Mouse (Mus musculus) forebrain, postnatal 0 days (tissue): ENCODE measurements around the gene Mga. TPM values are rescaled to one million over a fixed set of nuclear protein-coding genes. Genes with fewer than 3 reads are reported as not detected.

Source experiments
- ATAC-seq: fragments of 200-750 bp; cut with Nextera tagmentation; 2 replicates; pipeline ENCODE4 v1.8.0; 2017; ENCODE audit warnings: mild to moderate bottlenecking, moderate library complexity
- DNase-seq: peaks from one replicate; pipeline ENCODE4 v3.0.0-alpha.2; 2015
- H3K27ac ChIP-seq: fragments of 300-500 bp; sonication (generic); 2 replicates; pipeline ENCODE4 v1.5.1; 2014; ENCODE audit warnings: low read depth, mild to moderate bottlenecking, antibody characterized with exemption, low read length, moderate library complexity, mixed read lengths
- H3K27me3 ChIP-seq: fragments of 300-500 bp; sonication (generic); 2 replicates; pipeline ENCODE4 v1.6.1; 2014; ENCODE audit warnings: mild to moderate bottlenecking, low read length, mixed read lengths; ENCODE audit not compliant: insufficient read depth
- H3K36me3 ChIP-seq: fragments of 300-500 bp; sonication (generic); 2 replicates; pipeline ENCODE4 v1.6.1; 2014; ENCODE audit warnings: mild to moderate bottlenecking, moderate library complexity; ENCODE audit not compliant: insufficient read depth
- H3K4me1 ChIP-seq: fragments of 300-500 bp; sonication (generic); 2 replicates; pipeline ENCODE4 v1.6.1; 2014; ENCODE audit warnings: antibody characterized with exemption; ENCODE audit not compliant: insufficient read depth
- H3K4me2 ChIP-seq: fragments of 300-500 bp; sonication (generic); 2 replicates; pipeline ENCODE4 v1.6.1; 2014; ENCODE audit warnings: low read depth, mild to moderate bottlenecking, moderate library complexity
- H3K4me3 ChIP-seq: fragments of 300-500 bp; sonication (generic); 2 replicates; pipeline ENCODE4 v1.5.1; 2014; ENCODE audit warnings: low read depth, low read length, mixed read lengths
- H3K9ac ChIP-seq: fragments of 300-500 bp; sonication (generic); 2 replicates; pipeline ENCODE4 v1.6.1; 2014; ENCODE audit warnings: mild to moderate bottlenecking
- H3K9me3 ChIP-seq: fragments of 300-500 bp; sonication (generic); 2 replicates; pipeline ENCODE4 v1.6.1; 2016; ENCODE audit warnings: low read length
- CTCF ChIP-seq: sonication (generic); IDR thresholded peaks from 2 replicates; pipeline ENCODE4 v1.5.1; 2016; ENCODE audit warnings: antibody characterized with exemption, control low read depth, low read depth
- WGBS: fragments of 180-500 bp; shearing (Covaris S2); extraction: QIAGEN DNeasy Blood & Tissue Kit; methylation state at CpG from one replicate; pipeline ENCODE4 v1.1.7; 2014; 5-methylcytosine and 5-hydroxymethylcytosine counted together
- microRNA-seq, 2 experiments: library from miRNA; unstranded; fragments of <30 nt; microRNA quantifications; one replicate each; pipeline ENCODE4; 2016
- polyA plus RNA-seq: library from polyadenylated mRNA; unstranded; fragments of >200 nt; fragmentation: Nextera tagmentation; extraction: Ambion mirVana; gene quantifications from 2 replicates; pipeline ENCODE4 v1.2.1, GENCODE M21; 2015
- total RNA-seq: library from RNA; depleted of rRNA; stranded (reverse); fragments of >200 nt; gene quantifications from 2 replicates; pipeline ENCODE4 v1.2.3, GENCODE M21; 2014; rRNA removed

The Mga gene
- total and polyA plus RNA-seq, 2 experiments from 2014 or later, result 11.4 to 69.7 TPM

- DNase-seq (no peak), ATAC-seq (no peak; the same call in 1 of the 2 replicates)
- TF ChIP-seq CTCF, result no peak
- no peaks in the 10 kb centered on the region for H3K4me1 ChIP-seq
- H3K4me2 ChIP-seq, result no peak overlapping the region
- H3K27ac ChIP-seq, result no peak overlapping the region
- 79% methylated on average over 4 of the region's 4 CpGs for WGBS
- H3K27me3 ChIP-seq, result no peaks in the 10 kb centered on the region
- H3K36me3 ChIP-seq, result peaks cover 16% of the 10 kb centered on the region
- H3K9ac ChIP-seq, result no peak overlapping the region
- no peak overlapping the region for H3K4me3 ChIP-seq
- H3K9me3 ChIP-seq, result no peaks in the 10 kb centered on the region
Measured at GRCm38 (mm10) chr2:120008672-120009071, 111.6 kb downstream of the Mga start.

GRCm38 (mm10) chr2:120011462-120012200, 114.6 kb downstream of the Mga start:
- DNase-seq (peak; percentile 78), ATAC-seq (peak; percentile 76)
- WGBS, result 83% methylated on average over 8 of the region's 8 CpGs
- no peak overlapping the region for H3K4me3 ChIP-seq
- no peak overlapping the region for H3K9ac ChIP-seq
- H3K9me3 ChIP-seq, result no peaks in the 10 kb centered on the region
- peaks cover 26% of the 10 kb centered on the region for H3K36me3 ChIP-seq
- H3K4me2 ChIP-seq, result no peak overlapping the region
- H3K4me1 ChIP-seq, result no peaks in the 10 kb centered on the region
- H3K27ac ChIP-seq, result no peak overlapping the region
- TF ChIP-seq CTCF, result peak; percentile 77
- no peaks in the 10 kb centered on the region for H3K27me3 ChIP-seq

- no peak for ATAC-seq
- H3K27ac ChIP-seq, result no peak overlapping the region
- no peaks in the 10 kb centered on the region for H3K4me1 ChIP-seq
- H3K4me2 ChIP-seq, result no peak overlapping the region
- DNase-seq, result no peak
- WGBS, result 93% methylated on average over 13 of the region's 13 CpGs
- no peak overlapping the region for H3K9ac ChIP-seq
- H3K4me3 ChIP-seq, result no peak overlapping the region
- H3K9me3 ChIP-seq, result no peaks in the 10 kb centered on the region
- peaks cover 36% of the 10 kb centered on the region for H3K36me3 ChIP-seq
- TF ChIP-seq CTCF, result no peak
- H3K27me3 ChIP-seq, result no peaks in the 10 kb centered on the region
Measured at GRCm38 (mm10) chr2:120012924-120013323, 115.9 kb downstream of the Mga start.

- no peak overlapping the region for H3K4me3 ChIP-seq
- no peak overlapping the region for H3K4me2 ChIP-seq
- H3K36me3 ChIP-seq, result peaks cover 44% of the 10 kb centered on the region
- no peak overlapping the region for H3K27ac ChIP-seq
- DNase-seq, result no peak
- no peaks in the 10 kb centered on the region for H3K9me3 ChIP-seq
- TF ChIP-seq CTCF, result no peak
- no peaks in the 10 kb centered on the region for H3K27me3 ChIP-seq
- no peak overlapping the region for H3K9ac ChIP-seq
- 95% methylated on average over 2 of the region's 2 CpGs for WGBS
- no peak for ATAC-seq
- H3K4me1 ChIP-seq, result no peaks in the 10 kb centered on the region
Measured at GRCm38 (mm10) chr2:120013831-120014486, 116.9 kb downstream of the Mga start.

GRCm38 (mm10) chr2:120015882-120016281, 118.9 kb downstream of the Mga start:
- DNase-seq (no peak), ATAC-seq (no peak)
- H3K9ac ChIP-seq, result no peak overlapping the region
- H3K9me3 ChIP-seq, result no peaks in the 10 kb centered on the region
- H3K4me3 ChIP-seq, result no peak overlapping the region
- H3K27me3 ChIP-seq, result no peaks in the 10 kb centered on the region
- 95% methylated on average over 4 of the region's 4 CpGs for WGBS
- H3K4me2 ChIP-seq, result no peak overlapping the region
- peaks cover 64% of the 10 kb centered on the region for H3K36me3 ChIP-seq
- no peak overlapping the region for H3K27ac ChIP-seq
- no peak for TF ChIP-seq CTCF
- H3K4me1 ChIP-seq, result no peaks in the 10 kb centered on the region

GRCm38 (mm10) chr2:120017599-120017998, 120.6 kb downstream of the Mga start:
- no peaks in the 10 kb centered on the region for H3K4me1 ChIP-seq
- no peak for TF ChIP-seq CTCF
- no peak overlapping the region for H3K27ac ChIP-seq
- H3K27me3 ChIP-seq, result no peaks in the 10 kb centered on the region
- no peak for ATAC-seq
- H3K4me3 ChIP-seq, result no peak overlapping the region
- peaks cover 79% of the 10 kb centered on the region for H3K36me3 ChIP-seq
- no peak for DNase-seq
- WGBS, result 94% methylated on average over 12 of the region's 12 CpGs
- no peak overlapping the region for H3K4me2 ChIP-seq
- no peak overlapping the region for H3K9ac ChIP-seq
- no peaks in the 10 kb centered on the region for H3K9me3 ChIP-seq

Small RNA genes within 50 kb of the gene (microRNA-seq; reads per million reads assigned to microRNA genes)
- 0 reads per million in 2 experiments for gene Mir7665

Other genes with a start within 250 kb of the Mga start
- 26.9 and 27.6 TPM in 2 replicates for gene Ndufaf1, start 234.4 kb upstream of the Mga start, total RNA-seq
- gene Ndufaf1, start 234.4 kb upstream of the Mga start, polyA plus RNA-seq, result 41.3 and 42.0 TPM in 2 replicates
- gene Rtf1, start 222.2 kb upstream of the Mga start, total RNA-seq, result 28.0 and 33.5 TPM in 2 replicates
- 49.6 and 68.6 TPM in 2 replicates for gene Rtf1, start 222.2 kb upstream of the Mga start, polyA plus RNA-seq
- 7.4 and 11.9 TPM in 2 replicates for gene Itpka, start 154.9 kb upstream of the Mga start, total RNA-seq
- 7.4 and 8.7 TPM in 2 replicates for gene Itpka, start 154.9 kb upstream of the Mga start, polyA plus RNA-seq
- gene Ltk, start 136.8 kb upstream of the Mga start, total RNA-seq, result 1.3 and 1.7 TPM in 2 replicates
- gene Ltk, start 136.8 kb upstream of the Mga start, polyA plus RNA-seq, result 0.48 and 0.56 TPM in 2 replicates
- gene Rpap1, start 109.7 kb upstream of the Mga start, total RNA-seq, result 18.9 and 20.4 TPM in 2 replicates
- 8.0 and 9.9 TPM in 2 replicates for gene Rpap1, start 109.7 kb upstream of the Mga start, polyA plus RNA-seq
- gene Tyro3, start 99.5 kb upstream of the Mga start, total RNA-seq, result 46.6 and 47.5 TPM in 2 replicates
- gene Tyro3, start 99.5 kb upstream of the Mga start, polyA plus RNA-seq, result 17.3 and 18.5 TPM in 2 replicates
- 38.6 and 42.5 TPM in 2 replicates for gene Mapkbp1, start 75.5 kb downstream of the Mga start, total RNA-seq
- gene Mapkbp1, start 75.5 kb downstream of the Mga start, polyA plus RNA-seq, result 6.5 and 7.4 TPM in 2 replicates
- 12.7 and 14.6 TPM in 2 replicates for gene Jmjd7, start 130.3 kb downstream of the Mga start, total RNA-seq
- 16.4 and 16.9 TPM in 2 replicates for gene Jmjd7, start 130.3 kb downstream of the Mga start, polyA plus RNA-seq
- 4.3 and 7.5 TPM in 2 replicates for gene Gm28042, start 130.3 kb downstream of the Mga start, total RNA-seq
- gene Gm28042, start 130.3 kb downstream of the Mga start, polyA plus RNA-seq, result 0.72 and 1.2 TPM in 2 replicates
- 8.5 and 11.1 TPM in 2 replicates for gene Pla2g4b, start 136.2 kb downstream of the Mga start, total RNA-seq
- 0.13 and 0.48 TPM in 2 replicates for gene Pla2g4b, start 136.2 kb downstream of the Mga start, polyA plus RNA-seq